Mouse (Mus musculus): ENCODE measurements around the gene Ptges2. TPM values are rescaled to one million over a fixed set of nuclear protein-coding genes. Genes with fewer than 3 reads are reported as not detected.

Gene Ptges2
- polyA plus RNA-seq, 2 experiments: 11.4 to 11.6 TPM

DNA sequence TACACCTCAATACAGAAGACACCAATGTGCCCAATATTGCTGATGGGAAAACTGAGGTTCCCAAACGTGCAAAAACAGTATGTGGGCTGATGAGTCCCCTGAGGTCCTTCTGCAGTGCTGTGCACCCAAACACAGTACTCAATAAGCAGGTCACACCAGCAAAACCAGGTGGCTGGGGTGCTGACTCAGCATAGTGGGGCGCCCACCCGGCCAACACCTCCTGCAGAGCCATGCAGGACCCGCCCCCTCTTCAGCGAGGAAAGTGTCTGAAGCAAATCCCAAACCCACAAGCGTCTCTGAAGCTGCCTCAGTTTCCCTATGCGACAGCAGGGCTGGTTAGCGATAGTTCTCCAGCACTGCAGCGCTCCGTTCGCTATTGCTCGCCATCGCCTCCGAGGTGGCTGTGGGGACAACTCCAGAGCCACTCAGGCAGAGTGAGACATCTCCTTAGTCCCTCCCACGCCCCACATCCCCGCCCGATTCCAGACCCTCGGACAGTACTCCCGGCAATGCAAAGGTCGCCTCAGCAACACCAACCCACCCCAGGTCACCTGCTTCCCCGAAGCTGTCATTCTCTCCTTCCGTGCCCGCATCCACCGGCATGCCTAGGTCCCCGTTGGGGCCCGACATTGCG, 14.4 kb upstream of the Ptges2 start:
- DNase-seq (ENCODE audit: low read depth in 3 of 3, low spot score in 3 of 3) (no peak), ATAC-seq (ENCODE audit: insufficient read depth) (peak; percentile 46)
- peak overlapping the region; percentile 98 for H3K4me2 ChIP-seq (ENCODE audit: low read depth)
- no peaks in the 10 kb centered on the region for H3K9me3 ChIP-seq (ENCODE audit: control insufficient read depth, low read length)
- WGBS (ENCODE audit: insufficient replicate concordance): under 1% methylated on average over 27 of the region's 27 CpGs
- H3K27me3 ChIP-seq (ENCODE audit: control insufficient read depth, insufficient read depth, low read length): no peaks in the 10 kb centered on the region
- H3K4me3 ChIP-seq (ENCODE audit: insufficient read depth in 1 of 2, low read depth in 2 of 2, low read length in 2 of 2): peak overlapping the region; percentile 68
- peak overlapping the region; percentile 53 for H3K27ac ChIP-seq
- peaks cover 3 to 12% of the 10 kb centered on the region in 2 experiments; a peak in 3 of 4 replicates for H3K4me1 ChIP-seq (replicated peaks; ENCODE audit: control insufficient read depth in 2 of 2, insufficient read depth in 2 of 2, low read length in 1 of 2)
- TF ChIP-seq EP300 (IDR thresholded peaks at IDR 0.05; ENCODE audit: low read depth) (no peak), CTCF (IDR thresholded peaks at IDR 0.05; ENCODE audit: low read depth) (peak; percentile 20; the same call in 1 of the 2 replicates)
- peak overlapping the region; percentile 77 for H3K9ac ChIP-seq (replicated peaks)
- peaks cover 9% of the 10 kb centered on the region for H3K36me3 ChIP-seq (replicated peaks; ENCODE audit: control insufficient read depth, insufficient read depth, low read depth)

DNA sequence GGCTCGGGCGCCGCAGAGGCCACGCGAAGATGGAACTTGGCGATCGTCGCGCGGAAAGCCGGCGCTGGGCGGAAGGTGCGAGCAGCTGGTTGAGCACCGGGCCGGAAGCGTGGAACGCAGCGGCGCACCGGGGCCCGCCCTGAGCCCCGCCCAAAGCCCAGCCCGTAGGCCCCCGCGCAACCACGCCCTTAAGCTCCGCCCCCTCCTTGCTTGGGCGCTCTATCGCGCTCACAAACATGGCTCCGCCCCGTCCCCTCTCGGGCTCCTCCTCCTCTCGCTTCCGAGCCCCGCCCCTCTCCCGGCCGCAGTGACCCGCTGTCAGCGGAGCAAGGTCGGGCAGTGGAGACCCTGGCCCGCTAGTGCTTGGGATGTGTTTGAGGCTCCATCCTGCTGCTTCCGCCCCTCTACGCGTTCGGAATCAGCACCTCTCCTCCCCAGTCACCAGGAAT, 13.9 kb upstream of the Ptges2 start, which contains the start of gene 1110008P14Rik:
Gene 1110008P14Rik, minus strand, starts transcription at position 164 of the 449 bp plus-strand sequence.
- H3K27me3 ChIP-seq (ENCODE audit: control insufficient read depth, insufficient read depth, low read length): no peaks in the 10 kb centered on the region
- H3K4me2 ChIP-seq (ENCODE audit: low read depth): peak within 1 kb of the TSS; percentile 98
- peak within 1 kb of the TSS; percentile 53 for H3K27ac ChIP-seq
- WGBS (ENCODE audit: insufficient replicate concordance): 1% methylated on average over 47 of the region's 47 CpGs
- peak within 1 kb of the TSS; percentile 77 for H3K9ac ChIP-seq (replicated peaks)
- peak; percentile 94 for ATAC-seq (ENCODE audit: insufficient read depth)
- peaks cover 3 to 12% of the 10 kb centered on the region in 2 experiments; a peak in 3 of 4 replicates for H3K4me1 ChIP-seq (replicated peaks; ENCODE audit: control insufficient read depth in 2 of 2, insufficient read depth in 2 of 2, low read length in 1 of 2)
- peaks cover 9% of the 10 kb centered on the region for H3K36me3 ChIP-seq (replicated peaks; ENCODE audit: control insufficient read depth, insufficient read depth, low read depth)
- peak within 1 kb of the TSS; percentile 68 for H3K4me3 ChIP-seq (ENCODE audit: insufficient read depth in 1 of 2, low read depth in 2 of 2, low read length in 2 of 2)
- DNase-seq (ENCODE audit: low read depth in 3 of 3, low spot score in 3 of 3): peak; percentile 90 to 92 (median 91)
- no peaks in the 10 kb centered on the region for H3K9me3 ChIP-seq (ENCODE audit: control insufficient read depth, low read length)
- TF ChIP-seq CTCF (IDR thresholded peaks at IDR 0.05; ENCODE audit: low read depth) (no peak), EP300 (IDR thresholded peaks at IDR 0.05; ENCODE audit: low read depth) (no peak)

DNA sequence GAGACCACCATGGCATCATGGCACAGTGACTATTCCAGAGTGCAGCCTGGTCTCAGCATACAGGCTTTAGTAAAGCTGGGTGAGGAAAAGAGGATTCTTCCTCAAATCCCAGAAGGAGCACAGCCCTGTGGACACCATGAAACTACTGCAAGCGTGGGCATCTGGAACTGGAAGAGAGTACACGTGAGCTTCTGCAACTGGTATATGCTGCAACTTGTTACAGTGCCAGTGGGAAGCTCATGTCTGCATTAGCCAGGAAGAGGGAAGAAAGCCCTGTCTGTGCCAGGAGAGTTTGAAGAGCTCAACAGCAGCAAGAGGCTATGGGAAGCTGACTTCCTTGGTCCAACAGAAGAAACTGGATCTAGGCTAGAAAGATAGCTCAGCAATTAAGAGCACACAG, 13.0 kb upstream of the Ptges2 start:
- H3K4me1 ChIP-seq (replicated peaks; ENCODE audit: control insufficient read depth in 2 of 2, insufficient read depth in 2 of 2, low read length in 1 of 2): peaks cover 3 to 12% of the 10 kb centered on the region in 2 experiments; a peak in 3 of 4 replicates
- ATAC-seq (ENCODE audit: insufficient read depth): no peak
- H3K27ac ChIP-seq: no peak overlapping the region
- peaks cover 5% of the 10 kb centered on the region for H3K36me3 ChIP-seq (replicated peaks; ENCODE audit: control insufficient read depth, insufficient read depth, low read depth)
- no peak for DNase-seq (ENCODE audit: low read depth in 3 of 3, low spot score in 3 of 3)
- no peak overlapping the region for H3K9ac ChIP-seq (replicated peaks)
- no peak for TF ChIP-seq EP300 (IDR thresholded peaks at IDR 0.05; ENCODE audit: low read depth)
- TF ChIP-seq CTCF (IDR thresholded peaks at IDR 0.05; ENCODE audit: low read depth): no peak
- H3K27me3 ChIP-seq (ENCODE audit: control insufficient read depth, insufficient read depth, low read length): no peaks in the 10 kb centered on the region
- no peak overlapping the region for H3K4me2 ChIP-seq (ENCODE audit: low read depth)
- WGBS (ENCODE audit: insufficient replicate concordance): 75% methylated on average over 2 of the region's 2 CpGs
- H3K9me3 ChIP-seq (ENCODE audit: control insufficient read depth, low read length): no peaks in the 10 kb centered on the region
- H3K4me3 ChIP-seq (ENCODE audit: insufficient read depth in 1 of 2, low read depth in 2 of 2, low read length in 2 of 2): no peak overlapping the region

DNA sequence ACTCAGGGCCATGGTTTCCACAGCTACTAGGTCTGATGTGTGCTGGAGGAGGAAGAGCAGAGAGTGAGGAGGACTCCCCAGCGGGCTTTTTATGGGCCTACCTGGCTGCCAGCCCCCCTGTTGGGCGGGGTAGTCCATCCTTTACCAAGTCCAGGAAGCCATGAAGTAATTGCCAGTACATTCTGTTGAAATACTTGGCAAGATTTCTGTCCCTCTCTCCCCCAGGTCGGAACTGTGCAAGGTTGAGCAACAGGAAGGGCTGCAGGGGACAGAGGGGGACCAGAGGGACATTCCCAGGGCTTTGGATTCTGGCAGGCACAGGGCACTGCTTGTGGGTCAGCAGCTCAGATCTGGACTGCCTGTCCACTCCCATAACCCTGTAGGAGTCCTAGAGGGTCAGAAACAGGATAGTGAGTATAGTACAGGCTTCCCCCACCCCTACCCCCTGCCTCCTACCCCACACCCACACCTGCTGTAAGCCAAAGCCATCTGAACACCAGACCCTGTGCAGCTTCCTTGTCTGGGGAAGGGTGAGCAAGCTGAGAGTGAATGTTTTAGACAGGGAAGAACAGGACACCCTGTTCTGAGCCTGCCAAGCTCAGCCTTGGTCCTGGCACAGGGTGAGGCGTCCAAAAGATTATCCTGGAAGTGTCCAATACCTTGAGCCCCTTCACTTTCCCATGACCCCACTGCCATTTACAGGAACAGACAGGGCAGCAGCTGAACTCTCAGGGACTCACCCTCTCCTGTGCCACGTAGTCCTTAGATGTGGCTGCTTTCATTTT, 7.8 kb upstream of the Ptges2 start, which contains the start of gene Lcn2:
Gene Lcn2, minus strand, starts transcription at position 547 of the 785 bp plus-strand sequence.
- no peak for ATAC-seq (ENCODE audit: insufficient read depth)
- no peak within 1 kb of the TSS for H3K27ac ChIP-seq
- TF ChIP-seq CTCF (IDR thresholded peaks at IDR 0.05; ENCODE audit: low read depth) (no peak), EP300 (IDR thresholded peaks at IDR 0.05; ENCODE audit: low read depth) (no peak)
- WGBS (ENCODE audit: insufficient replicate concordance): 29% methylated on average over 5 of the region's 5 CpGs
- DNase-seq (ENCODE audit: low read depth in 3 of 3, low spot score in 3 of 3): no peak
- no peaks in the 10 kb centered on the region for H3K36me3 ChIP-seq (replicated peaks; ENCODE audit: control insufficient read depth, insufficient read depth, low read depth)
- no peaks in the 10 kb centered on the region for H3K27me3 ChIP-seq (ENCODE audit: control insufficient read depth, insufficient read depth, low read length)
- no peaks in the 10 kb centered on the region for H3K9me3 ChIP-seq (ENCODE audit: control insufficient read depth, low read length)
- H3K4me2 ChIP-seq (ENCODE audit: low read depth): no peak within 1 kb of the TSS
- no peak within 1 kb of the TSS for H3K4me3 ChIP-seq (ENCODE audit: insufficient read depth in 1 of 2, low read depth in 2 of 2, low read length in 2 of 2)
- H3K4me1 ChIP-seq (replicated peaks; ENCODE audit: control insufficient read depth in 2 of 2, insufficient read depth in 2 of 2, low read length in 1 of 2): no peaks in the 10 kb centered on the region; a peak in 1 of 4 replicates
- no peak within 1 kb of the TSS for H3K9ac ChIP-seq (replicated peaks)

DNA sequence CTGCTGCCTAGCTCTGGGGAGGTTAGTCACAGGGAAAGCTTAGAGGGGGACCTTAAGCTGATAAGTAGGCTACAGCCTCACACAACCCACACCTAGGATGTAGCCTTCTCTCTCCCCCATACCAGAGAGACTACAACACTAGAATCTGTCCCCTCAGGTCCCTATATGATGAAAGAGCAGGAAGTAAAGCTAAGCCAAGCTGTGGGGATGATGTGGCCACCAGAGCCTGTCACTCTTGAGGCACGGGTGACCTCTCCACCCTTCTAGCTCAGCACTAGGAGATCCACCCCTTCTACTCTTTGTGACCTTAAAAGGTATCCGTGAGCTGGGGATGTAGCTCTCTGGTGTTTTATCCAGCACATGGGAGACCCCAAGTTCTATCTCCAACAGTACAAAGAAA, 6.5 kb upstream of the Ptges2 start:
- 42% methylated on average over 2 of the region's 2 CpGs for WGBS (ENCODE audit: insufficient replicate concordance)

More for the DNA sequence above, 6.5 kb upstream of the Ptges2 start:
- no peak for ATAC-seq (ENCODE audit: insufficient read depth)
- no peaks in the 10 kb centered on the region for H3K36me3 ChIP-seq (replicated peaks; ENCODE audit: control insufficient read depth, insufficient read depth, low read depth)
- H3K4me1 ChIP-seq (replicated peaks; ENCODE audit: control insufficient read depth in 2 of 2, insufficient read depth in 2 of 2, low read length in 1 of 2): no peaks in the 10 kb centered on the region; a peak in 1 of 4 replicates
- H3K9me3 ChIP-seq (ENCODE audit: control insufficient read depth, low read length): no peaks in the 10 kb centered on the region
- H3K9ac ChIP-seq (replicated peaks): no peak overlapping the region
- no peaks in the 10 kb centered on the region for H3K27me3 ChIP-seq (ENCODE audit: control insufficient read depth, insufficient read depth, low read length)
- DNase-seq (ENCODE audit: low read depth in 3 of 3, low spot score in 3 of 3): no peak
- H3K27ac ChIP-seq: no peak overlapping the region
- H3K4me2 ChIP-seq (ENCODE audit: low read depth): no peak overlapping the region
- TF ChIP-seq CTCF (IDR thresholded peaks at IDR 0.05; ENCODE audit: low read depth): no peak
- no peak for TF ChIP-seq EP300 (IDR thresholded peaks at IDR 0.05; ENCODE audit: low read depth)
- no peak overlapping the region for H3K4me3 ChIP-seq (ENCODE audit: insufficient read depth in 1 of 2, low read depth in 2 of 2, low read length in 2 of 2)
